Mouse (Mus musculus): ENCODE data around the gene Lrrc9. TPM values are rescaled to one million over a fixed set of nuclear protein-coding genes. Genes with fewer than 3 reads are reported as not detected.
A peak's percentile ranks its signal among the peaks of the same experiment; 100 is the strongest.

The Lrrc9 gene
- 0.18 and 0.52 TPM in 2 replicates for polyA plus RNA-seq (2015; fragmentation: Nextera tagmentation; extraction: Ambion mirVana)

- Histone ChIP-seq H3K9ac (peak within 1 kb of the TSS; percentile 31; the same call in 1 of the 2 replicates), H3K9me3 (no peaks in the 10 kb centered on the region), H3K4me2 (peak within 1 kb of the TSS; percentile 76), H3K27ac (no peak within 1 kb of the TSS), H3K27me3 (no peaks in the 10 kb centered on the region), H3K4me1 (peaks cover 10% of the 10 kb centered on the region), H3K4me3 (peak within 1 kb of the TSS; percentile 36), H3K36me3 (no peaks in the 10 kb centered on the region)
- WGBS, result under 1% methylated on average over 31 of the region's 31 CpGs
- ATAC-seq (ENCODE audit: insufficient number of reproducible peaks, low FRiP score, low TSS enrichment, low read depth), result peak; percentile 40; the same call in 1 of the 2 replicates
Measured at GRCm38 (mm10) chr12:72441839-72442576, at the start of gene Lrrc9. Gene Lrrc9 (plus strand): TSS chr12:72441866.

GRCm38 (mm10) chr12:72393046-72393805 is 48.4 kb upstream of the Lrrc9 start:
- H3K27me3 ChIP-seq, result no peaks in the 10 kb centered on the region
- no peaks in the 10 kb centered on the region for H3K9me3 ChIP-seq
- no peaks in the 10 kb centered on the region for H3K36me3 ChIP-seq
- H3K4me1 ChIP-seq, result no peaks in the 10 kb centered on the region
- H3K4me2 ChIP-seq, result no peak overlapping the region
- H3K9ac ChIP-seq, result no peak overlapping the region
- H3K27ac ChIP-seq, result no peak overlapping the region
- ATAC-seq (ENCODE audit: insufficient number of reproducible peaks, low FRiP score, low TSS enrichment, low read depth), result no peak
- no peak overlapping the region for H3K4me3 ChIP-seq
- 51% methylated on average over 13 of the region's 13 CpGs for WGBS

- ATAC-seq (ENCODE audit: insufficient number of reproducible peaks, low FRiP score, low TSS enrichment, low read depth), result no peak
- Histone ChIP-seq H3K27me3 (peaks cover 29% of the 10 kb centered on the region), H3K9ac (no peak overlapping the region), H3K27ac (no peak overlapping the region), H3K9me3 (no peaks in the 10 kb centered on the region), H3K4me3 (no peak overlapping the region), H3K4me1 (peaks cover 18% of the 10 kb centered on the region), H3K36me3 (no peaks in the 10 kb centered on the region), H3K4me2 (no peak overlapping the region)
- 68% methylated on average over 4 of the region's 5 CpGs for WGBS
Measured at GRCm38 (mm10) chr12:72405031-72405430, 36.6 kb upstream of the Lrrc9 start.

- no peak overlapping the region for H3K27ac ChIP-seq
- H3K4me2 ChIP-seq, result peak overlapping the region; percentile 99; the same call in 1 of the 2 replicates
- no peak overlapping the region for H3K9ac ChIP-seq
- H3K9me3 ChIP-seq, result no peaks in the 10 kb centered on the region
- ATAC-seq (ENCODE audit: insufficient number of reproducible peaks, low FRiP score, low TSS enrichment, low read depth), result no peak
- 9% methylated on average over 11 of the region's 11 CpGs for WGBS
- H3K36me3 ChIP-seq, result no peaks in the 10 kb centered on the region
- peaks cover 18% of the 10 kb centered on the region for H3K4me1 ChIP-seq
- H3K27me3 ChIP-seq, result peaks cover 29% of the 10 kb centered on the region
- H3K4me3 ChIP-seq, result no peak overlapping the region
Measured at GRCm38 (mm10) chr12:72407146-72407545, 34.5 kb upstream of the Lrrc9 start.

GRCm38 (mm10) chr12:72407721-72408110 is 34.0 kb upstream of the Lrrc9 start:
- 1% methylated on average over 17 of the region's 17 CpGs for WGBS
- Histone ChIP-seq H3K27me3 (peaks cover 29% of the 10 kb centered on the region), H3K9me3 (no peaks in the 10 kb centered on the region), H3K4me3 (peak overlapping the region; percentile 59), H3K27ac (no peak overlapping the region), H3K4me1 (peaks cover 18% of the 10 kb centered on the region), H3K4me2 (peak overlapping the region; percentile 99), H3K36me3 (no peaks in the 10 kb centered on the region), H3K9ac (no peak overlapping the region)
- no peak for ATAC-seq (ENCODE audit: insufficient number of reproducible peaks, low FRiP score, low TSS enrichment, low read depth)

GRCm38 (mm10) chr12:72408111-72408891 is 33.4 kb upstream of the Lrrc9 start:
- Histone ChIP-seq H3K36me3 (no peaks in the 10 kb centered on the region), H3K4me1 (peaks cover 18% of the 10 kb centered on the region), H3K9me3 (no peaks in the 10 kb centered on the region), H3K4me3 (peak overlapping the region; percentile 59), H3K4me2 (peak overlapping the region; percentile 99), H3K27ac (no peak overlapping the region), H3K9ac (0 out of 2 replicates have a peak overlapping the region, but pooled peaks have one; percentile 39), H3K27me3 (peaks cover 29% of the 10 kb centered on the region)
- no peak for ATAC-seq (ENCODE audit: insufficient number of reproducible peaks, low FRiP score, low TSS enrichment, low read depth)
- WGBS, result under 1% methylated on average over 61 of the region's 63 CpGs

GRCm38 (mm10) chr12:72408954-72409353 is 32.7 kb upstream of the Lrrc9 start, which contains the start of gene Rtn1:
Gene Rtn1 (minus strand): TSS chr12:72409054.
- 24% methylated on average over 6 of the region's 6 CpGs for WGBS
- Histone ChIP-seq H3K27ac (no peak within 1 kb of the TSS), H3K9ac (0 out of 2 replicates have a peak within 1 kb of the TSS, but pooled peaks have one; percentile 39), H3K4me1 (peaks cover 18% of the 10 kb centered on the region), H3K4me3 (peak within 1 kb of the TSS; percentile 59), H3K4me2 (peak within 1 kb of the TSS; percentile 99), H3K36me3 (no peaks in the 10 kb centered on the region), H3K9me3 (no peaks in the 10 kb centered on the region), H3K27me3 (peaks cover 29% of the 10 kb centered on the region)
- no peak for ATAC-seq (ENCODE audit: insufficient number of reproducible peaks, low FRiP score, low TSS enrichment, low read depth)

- H3K27ac ChIP-seq, result no peak overlapping the region
- no peaks in the 10 kb centered on the region for H3K4me1 ChIP-seq
- H3K27me3 ChIP-seq, result no peaks in the 10 kb centered on the region
- no peak overlapping the region for H3K4me3 ChIP-seq
- no peak overlapping the region for H3K9ac ChIP-seq
- no peaks in the 10 kb centered on the region for H3K9me3 ChIP-seq
- ATAC-seq (ENCODE audit: insufficient number of reproducible peaks, low FRiP score, low TSS enrichment, low read depth), result no peak
- no peaks in the 10 kb centered on the region for H3K36me3 ChIP-seq
- no peak overlapping the region for H3K4me2 ChIP-seq
- WGBS, result 46% methylated on average over 3 of the region's 3 CpGs
Measured at GRCm38 (mm10) chr12:72417762-72418161, 23.9 kb upstream of the Lrrc9 start.

- Histone ChIP-seq H3K4me3 (no peak overlapping the region), H3K27ac (no peak overlapping the region), H3K4me1 (no peaks in the 10 kb centered on the region), H3K4me2 (no peak overlapping the region), H3K36me3 (no peaks in the 10 kb centered on the region), H3K9me3 (no peaks in the 10 kb centered on the region), H3K9ac (no peak overlapping the region), H3K27me3 (no peaks in the 10 kb centered on the region)
- ATAC-seq (ENCODE audit: insufficient number of reproducible peaks, low FRiP score, low TSS enrichment, low read depth), result no peak
- WGBS, result 36% methylated on average over 4 of the region's 4 CpGs
Measured at GRCm38 (mm10) chr12:72422681-72423080, 19.0 kb upstream of the Lrrc9 start.

GRCm38 (mm10) chr12:72427722-72428126 is 13.9 kb upstream of the Lrrc9 start:
- Histone ChIP-seq H3K4me3 (no peak overlapping the region), H3K36me3 (no peaks in the 10 kb centered on the region), H3K9me3 (no peaks in the 10 kb centered on the region), H3K4me1 (no peaks in the 10 kb centered on the region), H3K9ac (no peak overlapping the region), H3K27me3 (no peaks in the 10 kb centered on the region), H3K4me2 (no peak overlapping the region), H3K27ac (no peak overlapping the region)
- 18% methylated on average over 11 of the region's 11 CpGs for WGBS
- ATAC-seq (ENCODE audit: insufficient number of reproducible peaks, low FRiP score, low TSS enrichment, low read depth), result no peak

- Histone ChIP-seq H3K27me3 (no peaks in the 10 kb centered on the region), H3K36me3 (no peaks in the 10 kb centered on the region), H3K4me2 (no peak overlapping the region), H3K4me1 (no peaks in the 10 kb centered on the region), H3K9ac (no peak overlapping the region), H3K4me3 (no peak overlapping the region), H3K27ac (no peak overlapping the region), H3K9me3 (no peaks in the 10 kb centered on the region)
- ATAC-seq (ENCODE audit: insufficient number of reproducible peaks, low FRiP score, low TSS enrichment, low read depth), result no peak
- WGBS, result 81% methylated on average over 4 of the region's 4 CpGs
Measured at GRCm38 (mm10) chr12:72432209-72432608, 9.5 kb upstream of the Lrrc9 start.
